Mouse (Mus musculus): ENCODE data around the gene Nsf.

The Nsf gene

DNA sequence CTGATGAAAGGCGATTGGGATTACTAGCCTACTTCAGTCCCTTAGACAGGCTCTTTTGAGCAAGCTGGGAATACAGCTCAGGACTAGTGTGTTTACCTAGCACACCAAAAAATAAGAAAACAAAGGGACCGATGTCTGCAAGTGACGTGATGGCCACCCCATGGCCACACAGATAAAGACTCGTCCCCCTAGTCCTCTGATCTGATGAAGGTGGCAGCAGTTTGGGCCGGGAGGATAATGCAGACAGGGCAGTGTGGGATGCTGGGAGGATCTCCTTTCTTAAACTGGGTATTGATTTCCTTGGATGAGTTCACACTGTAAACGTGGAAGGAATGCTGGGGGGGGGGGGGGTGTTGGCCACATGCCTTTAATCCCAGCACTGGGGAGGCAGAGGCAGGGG is 13.0 kb downstream of the Nsf start:
- DNase-seq (ENCODE audit: low spot score), result no peak

GRCm38 (mm10) chr11:103937976-103938728 is 15.7 kb downstream of the Nsf start:
- DNase-seq (ENCODE audit: low spot score), result no peak

DNA sequence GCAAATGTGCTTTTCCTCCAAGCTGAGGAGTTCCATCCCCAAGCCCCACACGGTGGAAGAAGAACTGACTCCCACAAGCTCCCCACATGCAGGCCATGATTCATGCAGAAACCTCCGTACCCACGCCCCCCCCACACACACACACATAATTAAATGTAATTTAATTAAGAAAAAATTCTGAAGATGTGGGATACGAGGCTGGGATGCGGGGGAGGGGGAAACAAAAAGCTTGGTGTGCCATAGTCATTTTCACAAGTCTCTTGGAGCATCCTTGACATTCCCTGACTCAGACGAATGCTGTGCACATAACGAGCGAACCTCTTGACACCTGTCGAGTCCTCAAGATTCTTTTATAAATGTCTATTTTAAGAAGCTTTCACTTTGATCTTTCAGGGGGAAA is 16.4 kb downstream of the Nsf start:
- DNase-seq (ENCODE audit: low spot score), result no peak

GRCm38 (mm10) chr11:103935717-103936116 is 18.1 kb downstream of the Nsf start:
- DNase-seq (ENCODE audit: low spot score), result no peak

- DNase-seq (ENCODE audit: low spot score), result no peak
These were observed 20.0 kb downstream of the Nsf start for GRCm38 (mm10) chr11:103933886-103934285.

DNA sequence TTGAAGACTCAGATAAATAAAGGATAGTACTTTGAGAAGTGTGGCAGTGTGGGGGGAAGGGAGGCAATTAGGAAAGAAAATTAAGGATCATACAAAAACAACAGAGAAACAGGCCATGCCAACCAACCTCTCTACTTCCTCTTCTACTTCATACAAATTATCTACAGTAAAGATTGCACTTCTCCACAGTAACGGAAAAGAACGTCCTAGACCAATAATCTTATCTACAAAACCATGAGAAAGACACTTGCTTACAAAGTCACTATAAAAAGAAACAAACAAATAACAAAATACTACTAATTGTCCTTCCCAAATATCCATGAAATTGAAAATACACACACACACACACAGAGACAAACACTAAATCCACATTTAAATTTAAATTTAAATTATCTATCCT is 29.9 kb downstream of the Nsf start:
- DNase-seq (ENCODE audit: low spot score), result no peak

DNA sequence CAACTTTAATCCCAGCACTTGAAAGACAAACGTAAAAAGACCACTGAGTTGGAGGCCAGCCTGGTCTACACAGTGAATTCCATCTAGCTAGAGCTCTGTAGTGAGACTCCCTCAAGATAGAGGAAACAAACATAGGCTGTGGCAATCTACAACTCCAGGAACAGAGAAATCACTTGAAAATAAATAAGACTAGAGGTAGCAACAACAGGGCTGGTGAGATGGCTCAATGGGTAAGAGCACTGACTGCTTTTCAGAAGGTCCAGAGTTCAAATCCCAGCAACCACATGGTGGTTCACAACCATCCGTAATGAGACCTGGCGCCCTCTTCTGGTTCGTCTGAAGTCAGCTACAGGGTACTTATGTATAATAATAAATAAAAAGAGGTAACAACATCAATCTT is 30.6 kb downstream of the Nsf start:
- DNase-seq (ENCODE audit: low spot score), result no peak

- no peak for DNase-seq (ENCODE audit: low spot score)
These were observed 31.0 kb downstream of the Nsf start for GRCm38 (mm10) chr11:103922812-103923211.

DNA sequence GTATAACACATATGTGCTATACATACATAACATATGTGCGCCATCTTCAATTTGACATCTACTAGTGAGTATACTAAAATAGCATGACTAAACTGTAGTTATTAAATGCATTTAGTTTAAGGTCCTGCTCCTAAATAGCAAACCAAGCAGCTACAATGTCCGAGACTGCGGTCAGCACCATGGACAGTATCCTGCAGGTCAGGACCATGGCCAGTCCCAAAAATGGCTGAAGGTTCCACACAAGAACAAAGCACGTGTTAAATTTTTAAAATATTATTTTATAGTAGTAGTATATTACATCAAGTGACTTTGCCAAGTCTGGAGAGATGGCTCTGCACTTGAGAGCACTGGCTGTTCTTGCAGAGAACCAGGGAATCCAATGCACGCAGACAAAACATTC is 33.2 kb downstream of the Nsf start:
- peak; percentile 85 for DNase-seq (ENCODE audit: low spot score)

DNA sequence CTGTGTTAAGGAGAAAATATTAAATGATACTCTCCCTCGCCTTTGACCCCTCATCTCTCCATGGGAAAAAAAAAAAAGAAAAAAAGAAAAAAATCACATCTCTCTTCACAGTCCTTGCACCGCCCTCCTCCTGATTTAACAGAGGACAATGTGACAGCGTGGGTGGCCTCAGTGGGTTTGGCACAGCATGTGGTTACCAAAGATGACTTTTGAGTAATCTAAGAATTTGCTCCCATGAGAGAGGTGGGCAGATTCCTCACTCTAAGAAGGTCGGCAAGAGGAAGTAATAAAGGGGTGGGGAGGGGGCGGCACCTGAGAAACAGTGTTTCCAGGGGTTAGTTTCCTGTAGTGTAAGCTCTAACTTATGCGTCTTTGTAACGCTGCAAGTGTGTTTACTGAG is 37.0 kb downstream of the Nsf start:
- DNase-seq (ENCODE audit: low spot score), result no peak

- no peak for DNase-seq (ENCODE audit: low spot score)
These were observed 38.2 kb downstream of the Nsf start for GRCm38 (mm10) chr11:103915686-103916085.

DNA sequence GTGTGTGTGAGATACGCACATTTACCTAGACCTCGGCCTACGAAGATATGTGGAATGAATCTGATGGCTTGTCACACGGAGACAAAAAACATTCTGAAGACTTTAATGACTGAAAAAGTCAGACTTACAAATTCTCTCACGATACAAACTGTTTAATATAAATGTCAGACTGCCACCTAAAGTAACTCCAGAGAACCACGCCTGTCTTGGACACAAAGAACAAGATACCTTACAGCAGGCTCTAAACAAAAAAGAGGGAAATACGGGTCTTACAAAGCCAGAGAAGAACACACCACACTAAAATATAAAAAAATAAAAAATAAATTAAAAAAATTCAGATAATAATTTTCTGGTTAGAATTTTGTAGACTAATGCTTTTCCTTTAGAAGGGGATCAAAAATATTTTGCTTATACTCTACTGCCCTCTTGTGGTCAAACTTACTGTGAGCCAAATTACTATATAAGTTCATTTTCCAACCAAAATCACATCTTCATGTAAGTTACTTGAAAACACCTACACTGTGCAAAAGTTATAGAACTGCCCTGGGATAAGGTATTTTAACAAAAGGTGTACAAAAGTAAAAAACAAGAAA is 42.8 kb downstream of the Nsf start:
- no peak for DNase-seq (ENCODE audit: low spot score)

- DNase-seq (ENCODE audit: low spot score), result no peak
These were observed 43.3 kb downstream of the Nsf start for GRCm38 (mm10) chr11:103910531-103910930.

- DNase-seq (ENCODE audit: low spot score), result no peak
These were observed 44.0 kb downstream of the Nsf start for GRCm38 (mm10) chr11:103909809-103910208.

GRCm38 (mm10) chr11:103909396-103909795 is 44.5 kb downstream of the Nsf start:
- no peak for DNase-seq (ENCODE audit: low spot score)

- no peak for DNase-seq (ENCODE audit: low spot score)
These were observed 47.7 kb downstream of the Nsf start for GRCm38 (mm10) chr11:103906051-103906719.

GRCm38 (mm10) chr11:103905506-103905905 is 48.4 kb downstream of the Nsf start:
- no peak for DNase-seq (ENCODE audit: low spot score)

DNA sequence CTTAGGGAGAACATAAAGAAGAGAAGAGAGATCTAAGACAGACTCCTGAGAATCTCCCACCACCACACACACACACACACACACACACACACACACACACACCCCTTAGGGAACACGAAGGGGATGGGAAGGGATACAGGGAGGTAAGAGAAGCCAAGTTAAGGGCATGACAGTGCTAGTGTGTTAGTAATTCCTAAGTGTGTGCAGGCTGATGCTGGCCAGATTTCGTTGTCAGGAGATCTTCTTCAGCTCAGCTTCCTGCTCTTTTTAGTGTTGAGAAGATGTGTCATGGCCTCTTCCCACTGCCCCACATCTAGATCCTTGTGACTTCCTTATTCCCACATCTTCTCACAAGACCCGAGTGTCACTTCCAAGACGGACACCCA is 52.3 kb downstream of the Nsf start:
- no peak for DNase-seq (ENCODE audit: low spot score)

DNA sequence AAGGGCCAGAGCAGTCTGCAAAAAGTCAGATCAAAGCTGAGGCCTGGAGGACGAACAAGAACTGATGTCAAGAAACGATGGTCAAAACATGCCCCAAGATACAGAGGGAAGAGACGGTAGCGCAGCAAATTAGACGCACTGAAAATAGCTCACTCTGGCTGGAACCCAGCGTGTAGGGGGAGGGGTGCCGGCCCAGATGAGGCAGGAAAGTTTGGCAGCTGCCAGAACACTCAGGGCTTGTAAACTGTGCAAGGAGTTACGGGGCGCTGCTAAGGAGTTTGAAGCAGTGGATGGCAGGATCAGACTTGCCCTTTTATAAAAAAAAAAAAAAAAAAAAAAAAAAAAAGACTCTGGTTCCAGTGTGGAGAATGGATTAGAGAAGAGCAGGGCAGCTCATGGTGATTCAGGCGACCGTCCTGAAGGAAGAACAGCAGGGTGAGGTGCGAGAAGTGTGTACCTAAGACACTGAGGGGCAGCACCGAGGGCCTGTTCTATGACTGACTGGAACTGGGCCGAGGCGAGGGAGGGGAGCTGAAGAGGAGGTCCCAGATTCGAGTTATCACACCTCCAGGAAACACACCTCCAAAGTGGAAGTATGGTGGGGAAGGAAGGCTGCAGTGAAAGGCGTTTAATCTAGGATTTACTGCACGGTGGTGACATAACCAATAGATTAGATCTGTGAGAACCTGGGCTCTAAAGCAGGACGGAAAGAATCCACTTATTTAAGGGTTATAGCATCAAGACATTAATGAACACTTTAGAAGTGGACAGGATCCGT is 52.9 kb downstream of the Nsf start:
- DNase-seq (ENCODE audit: low spot score), result no peak

DNA sequence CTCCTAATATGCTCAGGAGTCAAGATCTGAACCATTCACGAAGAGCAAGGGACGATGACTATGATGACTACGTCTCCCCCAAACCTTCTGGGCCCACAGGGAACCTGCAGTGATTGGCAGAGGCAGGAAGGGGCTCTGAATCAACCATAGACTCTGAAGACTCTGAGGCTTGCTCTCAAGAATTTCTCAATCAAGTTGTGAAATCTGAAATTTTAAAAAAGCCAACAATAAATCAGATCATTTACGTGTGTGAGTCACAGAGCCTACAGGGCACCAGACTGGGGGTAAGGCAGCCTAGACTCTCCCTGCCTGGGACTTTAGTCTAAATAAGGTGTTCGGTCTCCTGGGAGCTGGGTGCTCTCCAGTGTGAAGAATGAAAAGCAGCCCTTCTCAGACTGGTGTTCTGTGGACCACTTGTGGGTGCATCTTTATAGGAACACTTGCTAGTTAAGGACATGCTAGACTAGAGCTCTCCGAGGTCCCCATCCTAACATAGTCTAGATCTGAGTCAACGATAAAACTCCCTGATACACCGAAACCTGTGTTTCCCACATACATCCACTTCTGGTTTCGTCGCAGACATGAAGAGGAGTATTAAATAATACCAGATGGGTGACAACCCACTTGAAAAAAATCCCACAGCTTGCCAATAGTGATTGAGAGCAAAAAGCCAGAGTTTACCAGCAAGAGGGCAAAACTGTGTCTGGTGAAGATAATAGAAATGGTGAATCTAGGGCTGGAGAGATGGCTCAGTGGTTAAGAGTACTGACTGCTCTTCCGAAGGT is 56.7 kb downstream of the Nsf start:
- no peak for DNase-seq (ENCODE audit: low spot score)

GRCm38 (mm10) chr11:103896056-103896455 is 57.8 kb downstream of the Nsf start:
- DNase-seq (ENCODE audit: low spot score), result no peak

DNA sequence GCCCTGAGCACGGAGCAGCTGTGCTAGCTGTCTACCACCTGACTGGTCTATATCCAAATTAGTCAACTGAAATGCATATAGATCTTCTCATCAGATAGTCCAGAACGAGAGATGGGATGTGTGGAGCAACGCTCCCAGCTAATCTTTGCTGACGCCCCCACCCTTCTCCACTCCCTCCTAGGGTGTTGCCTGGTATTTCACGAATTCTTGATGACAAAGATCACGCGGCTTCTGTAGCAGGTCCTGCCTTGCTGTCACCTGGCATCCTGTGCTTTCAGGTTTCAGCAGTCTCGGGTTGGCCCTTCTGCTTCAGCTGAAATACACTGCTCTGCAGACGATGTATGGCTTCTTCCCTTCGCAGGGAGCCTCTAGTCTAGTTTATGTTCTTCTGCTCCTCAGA is 61.0 kb downstream of the Nsf start:
- no peak for DNase-seq (ENCODE audit: low spot score)
